Mouse (Mus musculus) gastrocnemius, adult 8-10 months (tissue): ENCODE results near the gene R3hdm4. TPM values are rescaled to one million over a fixed set of nuclear protein-coding genes. Genes with fewer than 3 reads are reported as not detected.
"Not testable (repeated sequence)": the region's sequence is repeated elsewhere in the genome, so short reads cannot be mapped to it uniquely, and the experiment has no call there.

ENCODE experiments used
- DNase-seq, 2 experiments: peaks; one replicate each; pipeline ENCODE4 v3.0.0; 2022; ENCODE audit warnings: low spot score in 2 of 2
- total RNA-seq, 4 experiments: library from RNA; stranded (reverse); gene quantifications; 2 replicates each; pipeline ENCODE4 v1.2.4; 2022

The R3hdm4 gene
- total RNA-seq, 4 experiments from 2014 or later: 124 to 137 (median 129) TPM

GRCm38 (mm10) chr10:79906712-79907111 lies 14.3 kb downstream of the R3hdm4 start:
- DNase-seq: no peak

- no peak for DNase-seq
These were observed 20.0 kb downstream of the R3hdm4 start for GRCm38 (mm10) chr10:79900951-79901410.

GRCm38 (mm10) chr10:79897316-79898245 lies 23.4 kb downstream of the R3hdm4 start:
- no peak for DNase-seq

GRCm38 (mm10) chr10:79896814-79897213 lies 24.2 kb downstream of the R3hdm4 start:
- DNase-seq: no peak

- no peak for DNase-seq
These were observed 24.7 kb downstream of the R3hdm4 start for GRCm38 (mm10) chr10:79896306-79896705.

- peak; percentile 56 to 69 for DNase-seq
These were observed 28.4 kb downstream of the R3hdm4 start for GRCm38 (mm10) chr10:79892451-79893118.

- DNase-seq: no peak
These were observed 30.3 kb downstream of the R3hdm4 start, which contains the start of gene Cfd for GRCm38 (mm10) chr10:79890670-79891069. Gene Cfd (plus strand): TSS chr10:79890853.

- no peak for DNase-seq
These were observed 31.6 kb downstream of the R3hdm4 start for GRCm38 (mm10) chr10:79889386-79889785.

- no peak for DNase-seq
These were observed 34.4 kb downstream of the R3hdm4 start for GRCm38 (mm10) chr10:79886611-79887010.

- no peak for DNase-seq
These were observed 35.0 kb downstream of the R3hdm4 start, which contains the start of gene Elane for GRCm38 (mm10) chr10:79886054-79886453. Gene Elane (plus strand): TSS chr10:79886247.

GRCm38 (mm10) chr10:79884938-79885337 lies 36.1 kb downstream of the R3hdm4 start:
- DNase-seq: not testable (repeated sequence)

- DNase-seq: peak; percentile 53 to 80
These were observed 36.6 kb downstream of the R3hdm4 start for GRCm38 (mm10) chr10:79884446-79884845.

- peak; percentile 62 to 76 for DNase-seq
These were observed 37.5 kb downstream of the R3hdm4 start for GRCm38 (mm10) chr10:79883297-79884084.

- DNase-seq: no peak
These were observed 39.0 kb downstream of the R3hdm4 start for GRCm38 (mm10) chr10:79881981-79882380.

GRCm38 (mm10) chr10:79880721-79881120 lies 40.3 kb downstream of the R3hdm4 start:
- DNase-seq: no peak

GRCm38 (mm10) chr10:79879527-79879926 lies 41.5 kb downstream of the R3hdm4 start:
- DNase-seq: no peak

- DNase-seq: peak; percentile 48 to 61
These were observed 43.3 kb downstream of the R3hdm4 start for GRCm38 (mm10) chr10:79877757-79878156.

GRCm38 (mm10) chr10:79877174-79877573 lies 43.8 kb downstream of the R3hdm4 start:
- DNase-seq: no peak

GRCm38 (mm10) chr10:79874290-79874862 lies 46.6 kb downstream of the R3hdm4 start, which contains the start of the genes Prtn3 and Plppr3:
Gene Prtn3 (plus strand): TSS chr10:79874476.
Gene Plppr3 (minus strand): TSS chr10:79874634.
- DNase-seq: no peak

GRCm38 (mm10) chr10:79873715-79874289 lies 47.2 kb downstream of the R3hdm4 start:
- DNase-seq: no peak
